Mouse (Mus musculus): Measurements from ENCODE around the gene Slc12a7. TPM values are rescaled to one million over a fixed set of nuclear protein-coding genes. Genes with fewer than 3 reads are reported as not detected.

Gene Slc12a7
- total RNA-seq, 2 experiments from 2014 or later = 160 to 180 TPM

DNA sequence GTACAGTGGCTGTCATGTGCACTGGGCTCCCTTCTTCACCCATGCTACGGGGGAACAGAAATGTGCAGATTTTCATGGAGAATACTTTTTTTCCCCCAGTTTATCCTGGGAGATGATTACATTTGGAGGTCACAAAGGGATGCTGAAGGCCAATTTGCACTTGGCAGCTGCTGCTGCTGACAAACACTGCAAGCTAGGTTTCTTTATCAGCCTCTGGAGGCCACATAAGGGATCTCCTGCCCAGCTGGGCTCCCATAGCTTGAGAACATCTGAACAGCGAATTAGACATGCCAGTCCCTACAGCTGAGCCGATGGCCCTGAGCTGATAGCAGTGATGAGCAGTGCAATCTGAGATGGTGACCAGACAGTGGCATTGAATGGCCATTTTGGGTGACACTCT, 26.7 kb downstream of the Slc12a7 start:
- no peak for DNase-seq
- intact Hi-C loops (cut with DNase I) = no loop called here

DNA sequence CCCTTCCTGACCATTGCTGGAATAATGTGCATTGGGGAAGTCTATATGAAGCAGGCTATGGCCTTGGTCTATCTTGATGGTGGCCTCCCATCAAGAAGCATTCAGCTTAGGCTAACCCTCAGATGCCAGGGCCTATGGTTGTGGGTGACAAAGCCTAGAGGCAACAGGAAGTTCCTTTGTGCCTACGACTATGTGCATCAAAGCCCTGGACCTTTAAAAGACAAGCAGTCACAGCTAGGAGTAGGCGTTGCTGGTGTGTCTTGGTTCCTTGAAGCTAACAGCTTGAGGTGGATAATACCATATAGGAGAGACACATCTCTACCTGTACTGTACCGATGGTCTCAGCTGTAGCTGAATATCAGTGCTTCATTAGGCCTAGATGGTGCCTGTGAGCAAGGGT, 27.2 kb downstream of the Slc12a7 start:
- intact Hi-C loops (cut with DNase I) = no loop called here
- DNase-seq = no peak

DNA sequence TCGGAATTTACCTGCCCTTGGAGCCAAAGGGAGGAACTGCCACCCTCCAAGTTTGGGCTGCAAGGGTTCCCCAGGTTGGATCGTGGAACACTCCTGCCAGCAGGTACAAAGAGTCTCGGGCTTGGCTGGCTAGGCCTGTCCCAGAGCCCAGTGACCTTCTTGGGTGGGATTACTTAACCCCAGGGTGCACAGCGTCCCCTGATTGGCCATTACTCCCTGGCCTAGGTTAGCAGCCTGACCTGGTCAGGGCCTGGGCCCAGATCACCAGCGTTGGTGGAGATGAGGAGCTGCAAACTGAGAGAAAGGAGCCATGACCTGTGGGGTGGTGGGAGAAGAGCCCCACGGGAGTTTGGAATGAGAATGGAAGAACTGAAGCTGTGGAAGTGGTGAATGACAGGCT, 30.0 kb downstream of the Slc12a7 start:
- DNase-seq = no peak
- intact Hi-C loops (cut with DNase I) = loop anchor here (2.0 kb wide), 1 partner anchor 34 kb away; no protein-coding TSS in a partner anchor

DNA sequence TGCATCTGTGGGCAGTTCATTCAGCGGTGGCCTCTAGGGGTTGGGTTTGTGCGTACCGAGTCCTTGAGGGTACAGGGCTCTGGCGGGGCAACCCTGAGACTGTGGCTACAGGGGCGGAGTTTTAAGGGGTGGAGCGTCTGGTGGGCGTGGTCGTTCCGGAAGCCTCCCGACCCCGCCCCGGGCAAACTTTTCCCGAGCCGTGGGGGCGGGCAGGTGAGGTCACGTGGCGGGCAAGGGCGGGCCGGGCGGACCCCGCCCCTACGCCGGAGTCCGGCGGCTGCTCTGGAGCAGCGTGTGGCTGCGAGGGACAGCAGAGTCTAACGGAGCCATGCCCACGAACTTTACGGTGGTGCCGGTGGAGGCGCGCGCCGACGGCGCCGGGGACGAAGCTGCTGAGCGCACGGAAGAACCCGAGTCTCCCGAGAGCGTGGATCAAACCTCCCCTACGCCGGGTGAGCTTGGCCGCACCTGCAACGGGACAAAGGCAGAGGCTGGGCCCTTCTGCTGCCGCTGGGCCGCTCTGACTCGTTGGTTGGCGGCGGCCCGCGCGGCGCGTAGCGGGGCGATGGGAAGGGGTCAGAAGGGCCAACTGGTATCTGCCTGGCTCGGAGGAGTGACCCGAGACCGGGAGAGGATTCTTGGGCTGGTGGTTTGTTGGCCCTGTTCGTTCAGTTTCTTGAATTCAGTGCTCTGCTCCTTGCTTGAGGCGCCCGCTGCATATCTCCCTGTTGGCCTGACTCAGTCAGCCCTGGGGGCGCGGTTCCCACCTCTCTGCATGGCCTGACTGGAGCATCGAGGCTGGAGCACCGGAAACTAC, 30.8 kb downstream of the Slc12a7 start:
- peak; percentile 92 to 94 for DNase-seq
- intact Hi-C loops (cut with DNase I) = loop anchor here (2.0 kb wide), 1 partner anchor 35 kb away; no protein-coding TSS in a partner anchor

DNA sequence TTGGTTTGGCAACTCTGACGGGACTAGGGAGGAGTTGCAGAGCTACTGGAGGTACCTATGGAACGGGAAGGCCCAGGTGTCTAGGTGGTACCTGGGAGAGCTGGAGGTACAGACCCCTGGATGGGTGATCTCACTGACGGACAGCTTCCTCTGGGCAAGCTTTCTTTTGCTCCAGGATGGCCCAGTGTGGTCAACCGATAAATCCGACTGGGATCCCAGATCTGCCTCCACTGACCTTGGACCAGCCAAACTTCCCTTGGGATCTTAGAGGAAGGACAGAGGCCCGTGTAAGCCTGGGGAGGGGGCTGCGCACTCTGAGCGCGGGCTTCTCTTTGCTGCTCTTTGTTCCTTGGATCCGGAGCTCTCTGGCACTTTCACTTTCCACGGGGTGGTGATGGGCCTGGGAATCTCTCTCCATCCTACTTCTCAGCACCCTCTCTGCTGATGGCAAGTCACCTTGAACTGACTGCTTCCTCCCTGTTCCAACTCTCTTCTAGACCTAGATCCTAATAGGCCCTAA, 31.4 kb downstream of the Slc12a7 start:
- intact Hi-C loops (cut with DNase I) = no loop called here
- DNase-seq = peak in 1 of 2 experiments; percentile 44

- no peak for DNase-seq
- intact Hi-C loops (cut with DNase I) = no loop called here
Observed at GRCm38 (mm10) chr13:73765393-73765792, 32.5 kb downstream of the Slc12a7 start.

DNA sequence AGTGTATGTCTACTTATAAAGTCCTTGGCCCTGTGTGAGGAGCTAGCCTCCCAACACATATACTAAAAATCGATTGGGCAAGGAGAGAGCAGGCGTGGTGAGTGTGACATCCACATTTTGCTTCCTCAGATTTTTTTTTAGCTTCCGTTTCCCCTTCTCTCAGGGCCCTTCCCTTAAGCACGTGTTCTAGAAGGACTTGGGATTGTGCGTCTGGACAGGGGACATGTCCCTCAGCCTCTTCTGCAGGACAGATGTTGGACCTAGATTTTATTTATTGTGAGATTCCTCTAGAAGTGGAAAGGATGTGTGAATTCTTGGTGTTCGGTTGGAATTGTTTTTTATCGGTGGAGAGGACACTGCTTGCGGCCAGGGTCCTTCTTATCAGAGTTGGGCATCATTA, 34.3 kb downstream of the Slc12a7 start:
- intact Hi-C loops (cut with DNase I) = no loop called here
- no peak for DNase-seq

- intact Hi-C loops (cut with DNase I) = no loop called here
- no peak for DNase-seq
Observed at GRCm38 (mm10) chr13:73767754-73768153, 34.9 kb downstream of the Slc12a7 start.

DNA sequence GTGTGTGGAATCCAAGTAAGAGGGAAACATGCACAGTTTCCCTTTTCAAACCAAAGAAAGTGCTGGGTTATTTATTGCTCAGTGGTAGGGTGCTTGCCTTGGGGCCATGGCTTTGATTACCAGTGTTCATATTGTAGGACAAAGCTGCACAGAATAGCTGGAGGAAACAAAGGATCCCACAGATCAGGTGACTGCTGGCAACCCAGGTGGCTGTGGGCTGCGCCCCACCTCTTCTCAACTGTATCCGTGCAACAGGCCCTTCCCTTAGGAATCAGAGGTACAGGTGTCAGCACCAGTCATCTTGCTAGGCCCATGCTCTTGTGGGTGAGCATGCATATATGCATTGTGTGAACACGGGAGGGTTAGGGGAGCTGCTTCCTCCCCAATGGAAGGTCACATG, 35.4 kb downstream of the Slc12a7 start:
- intact Hi-C loops (cut with DNase I) = no loop called here
- DNase-seq = no peak

DNA sequence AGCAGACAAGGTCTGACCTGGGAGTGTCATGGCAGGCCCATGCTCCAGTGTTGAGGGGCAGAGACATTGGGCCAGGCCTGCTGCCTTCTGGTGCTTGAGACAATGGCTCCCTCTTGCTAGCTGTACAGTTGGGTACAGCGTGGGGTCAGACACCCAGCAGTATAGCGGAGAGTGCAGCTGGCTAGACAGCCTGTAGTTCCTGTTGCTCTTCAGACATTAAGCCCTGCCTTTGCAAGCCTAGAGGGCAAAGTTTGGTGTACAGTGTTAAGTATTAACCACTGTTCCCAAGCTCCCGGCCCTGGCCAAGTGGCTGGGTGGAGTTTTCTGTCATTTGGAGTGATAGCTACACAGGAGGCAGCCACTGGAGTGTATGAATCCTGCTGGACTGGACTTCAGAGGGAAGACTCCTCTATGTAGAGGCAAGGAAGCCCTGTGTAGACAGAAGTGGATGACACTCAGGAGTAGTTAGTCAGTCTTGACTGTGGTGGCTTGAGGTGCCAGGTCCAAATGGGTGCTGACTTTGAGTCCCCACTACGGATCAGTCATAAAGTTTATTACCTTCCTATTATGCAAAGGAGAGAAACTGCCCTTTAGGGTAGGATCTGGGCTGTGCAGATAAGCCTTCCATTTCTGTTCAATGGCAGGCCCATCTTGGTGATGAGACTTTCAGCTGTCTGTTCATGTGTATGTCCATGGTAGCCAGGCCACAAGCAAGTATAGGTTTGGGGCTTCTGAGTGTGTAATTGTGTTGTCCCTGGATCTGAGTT, 37.2 kb downstream of the Slc12a7 start:
- intact Hi-C loops (cut with DNase I) = no loop called here
- no peak for DNase-seq

GRCm38 (mm10) chr13:73771131-73771530, 38.2 kb downstream of the Slc12a7 start:
- no peak for DNase-seq
- intact Hi-C loops (cut with DNase I) = no loop called here

DNA sequence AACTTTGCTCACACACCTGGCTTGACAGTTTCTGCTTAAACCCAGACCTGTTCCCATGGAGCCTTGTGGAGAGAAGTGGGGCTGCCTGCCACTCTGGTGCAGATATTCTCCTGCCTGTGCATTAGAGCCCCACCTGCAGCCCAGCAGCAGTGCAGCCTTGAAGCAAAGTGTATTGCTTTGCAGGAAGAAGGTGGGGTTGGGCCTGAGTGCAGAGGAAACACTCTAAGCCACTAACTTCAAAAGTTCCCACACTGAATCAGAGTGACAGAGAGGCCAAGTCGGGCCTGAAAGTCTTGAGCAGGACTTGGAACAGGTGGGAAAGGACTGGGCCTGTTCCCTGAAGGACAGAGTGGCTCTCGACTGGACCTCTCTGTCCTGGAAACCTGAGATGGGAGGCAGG, 39.8 kb downstream of the Slc12a7 start:
- intact Hi-C loops (cut with DNase I) = no loop called here
- DNase-seq = no peak

GRCm38 (mm10) chr13:73773519-73774205, 40.8 kb downstream of the Slc12a7 start:
- intact Hi-C loops (cut with DNase I) = no loop called here
- DNase-seq = peak; percentile 68 to 71

- DNase-seq = peak; percentile 47 to 59
- intact Hi-C loops (cut with DNase I) = no loop called here
Observed at GRCm38 (mm10) chr13:73775786-73776185, 42.9 kb downstream of the Slc12a7 start.

DNA sequence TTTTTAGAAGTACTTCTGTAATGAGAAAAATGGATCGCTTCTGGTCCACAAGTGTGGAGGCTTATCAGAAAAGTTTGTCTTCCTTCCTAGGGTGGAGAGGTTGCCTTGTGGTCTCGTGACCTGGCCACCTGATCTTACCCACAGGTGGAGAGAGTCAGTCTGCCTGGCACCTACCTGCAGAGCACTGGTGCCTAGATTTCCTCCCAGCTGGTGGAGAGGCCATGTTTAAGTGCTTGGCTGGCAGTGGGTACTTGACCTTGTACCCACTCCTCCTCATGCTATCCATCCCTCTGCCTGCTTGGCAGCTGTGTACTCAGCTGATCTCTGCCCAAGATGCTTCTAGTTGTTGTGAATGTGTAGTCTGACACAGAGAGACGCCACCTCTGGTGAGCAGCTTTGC, 44.7 kb downstream of the Slc12a7 start:
- DNase-seq = no peak
- intact Hi-C loops (cut with DNase I) = no loop called here

DNA sequence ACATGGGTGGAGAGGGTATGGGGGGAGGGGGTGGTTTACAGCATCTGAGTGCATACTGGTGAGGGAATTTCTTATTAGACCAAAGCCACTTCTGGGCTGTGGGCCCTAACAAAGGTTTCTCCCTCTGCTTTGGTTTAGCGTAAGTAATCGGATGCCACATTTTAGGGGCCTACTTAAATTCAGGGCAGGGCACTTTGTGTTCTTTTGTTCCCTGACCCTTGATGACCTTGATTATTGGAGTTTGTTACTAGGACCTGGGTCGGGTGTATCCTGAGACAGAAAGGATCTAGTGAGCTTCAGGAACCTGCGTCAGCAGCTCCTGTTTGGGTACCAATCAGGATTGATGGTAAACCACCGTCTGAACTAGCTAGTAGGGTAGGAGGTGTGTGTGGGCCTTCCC, 49.6 kb downstream of the Slc12a7 start:
- intact Hi-C loops (cut with DNase I) = no loop called here
- no peak for DNase-seq

- intact Hi-C loops (cut with DNase I) = no loop called here
Observed at GRCm38 (mm10) chr13:73792176-73792575, 59.3 kb downstream of the Slc12a7 start.

GRCm38 (mm10) chr13:73793171-73793570, 60.3 kb downstream of the Slc12a7 start:
- no peak for DNase-seq
- intact Hi-C loops (cut with DNase I) = no loop called here

More at GRCm38 (mm10) chr13:73792176-73792575, 59.3 kb downstream of the Slc12a7 start:
- DNase-seq = no peak

- intact Hi-C loops (cut with DNase I) = no loop called here
Observed at GRCm38 (mm10) chr13:73799110-73799509, 66.2 kb downstream of the Slc12a7 start.

DNA sequence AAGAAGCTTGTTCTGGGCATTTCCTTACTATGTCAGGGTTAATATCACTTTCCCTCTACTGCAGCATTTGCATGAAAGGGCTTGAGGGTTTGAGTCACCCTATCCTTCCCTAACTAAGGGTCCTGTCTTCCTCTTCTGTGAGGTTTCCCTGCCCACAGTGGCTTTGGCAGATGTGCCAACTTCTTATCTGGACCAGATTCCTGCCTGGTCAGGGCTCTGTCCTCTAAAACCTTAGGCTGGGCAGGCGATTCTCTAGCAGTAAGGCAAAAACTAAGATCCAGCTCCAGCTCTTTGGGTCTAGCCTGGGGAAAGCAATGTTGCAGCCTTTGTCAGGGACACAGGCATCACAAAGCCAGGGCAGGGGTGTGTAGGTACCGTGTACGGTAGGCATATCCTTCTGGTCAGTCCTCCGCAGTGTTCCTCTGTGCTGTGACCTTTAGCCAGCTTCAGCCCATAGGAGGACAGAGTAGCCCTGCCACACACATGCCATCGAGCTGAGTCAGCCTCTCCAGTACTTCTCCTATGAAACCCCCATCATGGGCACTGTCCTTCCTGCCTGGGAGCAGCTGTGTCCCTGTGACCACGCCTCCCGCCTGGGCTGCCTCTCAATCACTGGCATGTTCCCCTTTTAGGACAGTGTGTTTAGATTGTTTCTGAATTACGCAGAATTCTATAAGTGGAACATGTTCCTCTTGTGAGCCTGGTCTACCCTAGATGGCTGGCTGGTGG, 70.7 kb downstream of the Slc12a7 start:
- intact Hi-C loops (cut with DNase I) = no loop called here
- peak; percentile 84 to 92 for DNase-seq

More at GRCm38 (mm10) chr13:73799110-73799509, 66.2 kb downstream of the Slc12a7 start:
- peak; percentile 37 to 41 for DNase-seq

All from heart, postnatal 10 days (tissue).